Mouse (Mus musculus) kidney, embryonic 16.5 days (tissue): ENCODE results near the gene Zfp511. TPM values are rescaled to one million over a fixed set of nuclear protein-coding genes. Genes with fewer than 3 reads are reported as not detected.

Source experiments
- ATAC-seq: fragments of 200-750 bp; cut with Nextera tagmentation; 2 replicates; pipeline ENCODE4 v1.8.0; 2017; ENCODE audit warnings: moderate TSS enrichment; ENCODE audit not compliant: low FRiP score, low TSS enrichment
- H3K27ac ChIP-seq: fragments of 300-500 bp; sonication (generic); 2 replicates; pipeline ENCODE4 v1.5.1; 2014; ENCODE audit warnings: low read length
- H3K27me3 ChIP-seq: fragments of 300-500 bp; sonication (generic); 2 replicates; pipeline ENCODE4 v1.6.1; 2014; ENCODE audit warnings: low read length, control low read depth, mixed read lengths; ENCODE audit not compliant: insufficient read depth
- H3K36me3 ChIP-seq: fragments of 300-500 bp; sonication (generic); 2 replicates; pipeline ENCODE4 v1.6.1; 2014; ENCODE audit warnings: low read length, control low read depth, mixed read lengths; ENCODE audit not compliant: insufficient read depth
- H3K4me1 ChIP-seq: fragments of 300-500 bp; sonication (generic); 2 replicates; pipeline ENCODE4 v1.6.1; 2014; ENCODE audit warnings: low read length, control low read depth, mixed read lengths; ENCODE audit not compliant: insufficient read depth
- H3K4me2 ChIP-seq: fragments of 300-500 bp; sonication (generic); replicated peaks from 2 replicates; pipeline ENCODE4 v1.6.1; 2014; ENCODE audit warnings: low read depth, low read length
- H3K4me3 ChIP-seq: fragments of 300-500 bp; sonication (generic); 2 replicates; pipeline ENCODE4 v1.5.1; 2014; ENCODE audit warnings: mild to moderate bottlenecking, low read length
- H3K9ac ChIP-seq: fragments of 300-500 bp; sonication (generic); replicated peaks from 2 replicates; pipeline ENCODE4 v1.6.1; 2014; ENCODE audit warnings: low read length
- H3K9me3 ChIP-seq: fragments of 300-500 bp; sonication (generic); 2 replicates; pipeline ENCODE4 v1.6.1; 2016; ENCODE audit warnings: low read length, control low read depth
- WGBS: fragments of 180-500 bp; shearing (Covaris S2); extraction: QIAGEN DNeasy Blood & Tissue Kit; methylation state at CpG from one replicate; pipeline ENCODE4 v1.1.7; 2014; 5-methylcytosine and 5-hydroxymethylcytosine counted together
- polyA plus RNA-seq: library from polyadenylated mRNA; unstranded; fragments of >200 nt; fragmentation: Nextera tagmentation; extraction: Ambion mirVana; gene quantifications from 2 replicates; pipeline ENCODE4 v1.2.1, GENCODE M21; 2015

Gene Zfp511
- polyA plus RNA-seq, 1 experiment from 2014 or later: 38.0 TPM

DNA sequence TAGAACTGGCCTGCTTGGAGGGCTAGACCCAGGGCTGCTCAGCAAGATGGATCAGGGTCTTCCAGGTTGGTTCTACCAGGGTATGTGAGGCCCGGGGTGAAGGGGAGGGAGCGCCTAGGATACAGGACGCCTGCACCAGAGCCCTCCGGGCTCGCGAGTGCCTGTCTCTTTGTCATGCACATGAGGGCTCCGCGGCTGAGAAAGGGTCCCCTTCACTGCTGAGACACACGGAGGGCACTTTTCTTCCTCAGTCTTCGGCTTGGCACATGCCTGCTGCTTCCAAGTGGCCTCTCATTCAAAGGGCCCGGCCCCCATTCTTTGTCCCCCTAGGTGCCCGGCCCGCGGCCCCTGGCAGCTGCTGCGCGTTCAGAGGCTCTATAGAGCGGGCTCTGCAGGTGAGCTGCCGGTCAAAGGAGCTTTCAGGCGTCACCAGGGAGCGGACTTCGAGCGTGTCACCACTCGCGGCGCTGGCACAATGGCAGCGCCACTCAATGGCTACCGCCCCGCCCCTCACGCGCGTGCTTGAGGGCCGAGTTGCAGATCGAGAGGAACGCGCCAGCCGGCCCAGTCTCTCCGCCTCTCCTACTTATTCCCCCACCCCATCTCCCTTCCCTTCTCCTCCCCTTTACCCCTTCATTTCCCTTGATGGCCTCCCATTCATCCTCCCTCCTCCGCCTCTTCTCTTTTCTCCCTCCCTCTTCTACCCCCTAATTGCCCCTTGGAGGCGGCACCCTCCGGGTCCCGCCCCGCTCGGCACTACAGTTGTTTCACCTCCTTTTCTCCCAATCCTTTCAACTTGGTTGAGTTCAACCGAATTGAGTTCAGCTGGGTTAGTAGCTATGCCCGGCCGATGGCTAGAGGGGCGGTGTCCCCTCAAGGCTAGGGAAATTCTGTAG lies 25.0 kb downstream of the Zfp511 start:
- Histone ChIP-seq H3K9ac (peak overlapping the region; percentile 40), H3K36me3 (no peaks in the 10 kb centered on the region), H3K27me3 (peaks cover 78% of the 10 kb centered on the region), H3K27ac (no peak overlapping the region), H3K4me2 (peak overlapping the region; percentile 70), H3K4me1 (peaks cover 21% of the 10 kb centered on the region), H3K4me3 (peak overlapping the region; percentile 38), H3K9me3 (no peaks in the 10 kb centered on the region)
- under 1% methylated on average over 47 of the region's 47 CpGs for WGBS
- peak; percentile 13; the same call in 1 of the 2 replicates for ATAC-seq

DNA sequence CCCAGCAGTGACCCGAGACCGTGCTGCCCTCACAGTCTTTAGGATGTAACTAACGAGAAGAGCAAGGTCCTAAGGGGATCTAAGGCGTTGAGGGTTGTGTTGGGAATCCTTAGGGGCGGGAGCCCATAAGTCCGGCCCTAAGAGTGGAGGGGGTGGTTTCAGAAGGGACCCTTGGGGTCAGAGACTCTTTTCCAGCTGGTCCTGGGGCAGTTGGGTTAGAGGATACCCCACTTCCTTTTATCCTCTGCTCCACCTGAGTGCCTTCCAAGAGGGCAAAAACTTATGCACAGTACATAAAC lies 25.6 kb downstream of the Zfp511 start:
- Histone ChIP-seq H3K4me1 (peaks cover 21% of the 10 kb centered on the region), H3K27ac (no peak overlapping the region), H3K4me3 (peak overlapping the region; percentile 38), H3K36me3 (no peaks in the 10 kb centered on the region), H3K4me2 (peak overlapping the region; percentile 70), H3K9me3 (no peaks in the 10 kb centered on the region), H3K9ac (peak overlapping the region; percentile 40; the same call in 1 of the 2 replicates), H3K27me3 (peaks cover 72% of the 10 kb centered on the region)
- peak; percentile 5; the same call in 1 of the 2 replicates for ATAC-seq
- 1% methylated on average over 6 of the region's 6 CpGs for WGBS

DNA sequence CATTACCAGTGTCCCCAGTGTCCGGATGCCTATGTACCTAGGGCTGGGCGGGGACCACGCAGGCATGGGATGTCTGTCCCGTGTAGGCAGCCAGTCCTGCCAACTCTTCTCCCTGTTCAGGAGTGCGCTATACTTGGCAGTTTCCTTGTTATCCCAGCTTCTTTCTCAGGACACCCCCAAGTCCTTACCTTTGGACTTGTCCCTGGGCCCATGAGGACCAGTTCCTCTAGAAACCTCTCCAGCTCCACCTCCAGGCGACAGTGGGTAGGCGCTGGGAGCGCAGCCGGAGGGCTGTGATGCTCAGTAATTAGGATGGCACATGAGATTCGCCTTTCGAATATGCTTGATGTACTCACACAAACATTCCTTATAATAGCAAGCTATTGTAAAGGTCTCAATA lies 26.1 kb downstream of the Zfp511 start:
- peaks cover 66% of the 10 kb centered on the region for H3K27me3 ChIP-seq
- no peak overlapping the region for H3K4me2 ChIP-seq
- H3K4me1 ChIP-seq: peaks cover 21% of the 10 kb centered on the region
- peak; percentile 24 for ATAC-seq
- no peak overlapping the region for H3K9ac ChIP-seq
- WGBS: 21% methylated on average over 11 of the region's 11 CpGs
- H3K4me3 ChIP-seq: no peak overlapping the region
- H3K27ac ChIP-seq: no peak overlapping the region
- no peaks in the 10 kb centered on the region for H3K36me3 ChIP-seq
- H3K9me3 ChIP-seq: no peaks in the 10 kb centered on the region

DNA sequence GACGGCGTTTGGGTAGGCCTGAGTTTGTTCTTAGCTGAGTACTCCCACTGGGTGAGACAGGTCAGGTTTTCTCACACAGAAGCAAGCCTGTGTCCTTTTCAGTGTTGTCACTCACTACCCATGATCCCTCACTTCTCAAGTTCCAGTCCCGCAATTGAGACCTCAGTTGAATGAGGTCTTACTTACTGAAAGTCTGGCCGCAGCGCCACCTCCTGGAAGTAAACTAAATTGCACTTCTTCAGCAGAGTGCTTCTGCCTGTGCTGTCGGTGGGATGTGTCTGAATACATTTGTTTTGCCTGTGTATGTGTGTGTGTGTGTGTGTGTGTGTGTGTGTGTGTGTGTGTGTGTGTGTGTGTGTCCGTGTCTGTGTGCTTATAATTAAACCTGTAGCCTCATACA lies 26.9 kb downstream of the Zfp511 start:
- 25% methylated on average over 7 of the region's 7 CpGs for WGBS
- ATAC-seq: no peak

DNA sequence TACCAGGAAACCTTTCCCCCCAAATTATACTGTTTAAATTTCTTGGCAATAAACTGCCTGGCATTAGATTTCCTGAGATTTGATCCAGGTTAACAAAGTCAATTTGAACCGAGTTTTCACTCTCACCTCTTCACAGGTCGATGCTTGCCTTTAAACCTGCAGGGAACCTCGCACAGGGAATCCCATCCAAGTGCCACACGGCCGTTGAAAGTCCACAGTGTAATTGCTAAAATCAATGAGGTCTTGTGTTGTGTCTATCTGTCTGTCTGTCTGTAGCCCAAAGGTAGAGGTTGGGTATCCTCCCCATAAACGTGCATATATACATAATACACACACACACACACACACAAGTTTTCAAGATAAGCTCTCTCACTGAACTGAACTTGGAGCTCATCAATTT lies 31.2 kb downstream of the Zfp511 start:
- ATAC-seq: no peak
- H3K4me2 ChIP-seq: no peak overlapping the region
- H3K27me3 ChIP-seq: peaks cover 18% of the 10 kb centered on the region
- H3K9ac ChIP-seq: no peak overlapping the region
- no peaks in the 10 kb centered on the region for H3K36me3 ChIP-seq
- 64% methylated on average over 6 of the region's 6 CpGs for WGBS
- 0 out of 2 replicates have a peak, but pooled peaks cover 2% of the 10 kb centered on the region for H3K4me1 ChIP-seq
- no peak overlapping the region for H3K27ac ChIP-seq
- no peak overlapping the region for H3K4me3 ChIP-seq
- H3K9me3 ChIP-seq: no peaks in the 10 kb centered on the region

More for the DNA sequence above, 26.9 kb downstream of the Zfp511 start:
- no peak overlapping the region for H3K9ac ChIP-seq
- no peaks in the 10 kb centered on the region for H3K9me3 ChIP-seq
- H3K4me2 ChIP-seq: no peak overlapping the region
- H3K4me3 ChIP-seq: no peak overlapping the region
- no peak overlapping the region for H3K27ac ChIP-seq
- peaks cover 15% of the 10 kb centered on the region for H3K4me1 ChIP-seq
- no peaks in the 10 kb centered on the region for H3K36me3 ChIP-seq
- H3K27me3 ChIP-seq: peaks cover 59% of the 10 kb centered on the region

DNA sequence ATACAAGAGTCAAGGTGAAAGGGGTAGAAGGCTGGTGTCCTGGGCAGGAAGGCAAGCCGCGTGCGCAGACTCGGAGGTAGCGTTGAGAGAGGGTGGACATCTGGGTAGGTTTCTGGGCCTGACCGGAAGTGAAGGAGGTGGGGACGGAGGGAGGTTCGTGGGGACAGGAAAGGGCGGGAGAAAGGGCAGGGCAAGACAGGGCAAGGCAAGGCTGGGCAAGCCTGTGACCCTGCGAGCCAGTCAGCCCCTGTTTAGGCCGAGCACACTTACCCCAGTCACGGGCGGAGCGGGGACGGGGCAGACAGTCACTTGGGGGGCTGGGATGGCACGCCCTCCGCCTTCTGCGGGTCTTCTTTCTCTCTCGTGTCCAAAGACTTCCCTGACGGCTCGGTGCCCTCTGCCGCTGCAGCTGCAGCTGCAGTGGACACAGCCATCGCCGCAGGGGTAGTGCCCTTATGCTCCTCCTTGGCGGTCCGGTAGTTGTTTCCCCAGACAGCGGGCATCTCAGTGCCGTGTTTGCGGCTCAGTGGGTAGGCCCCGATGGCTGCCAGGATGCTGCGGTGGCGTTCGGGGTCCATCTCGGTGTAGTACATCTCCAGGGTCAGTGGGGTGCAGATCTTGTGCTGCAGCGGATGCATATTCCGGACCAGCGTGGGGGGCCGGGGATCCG lies 34.0 kb downstream of the Zfp511 start:
- H3K4me3 ChIP-seq: peak overlapping the region; percentile 40
- no peaks in the 10 kb centered on the region for H3K36me3 ChIP-seq
- no peak overlapping the region for H3K27ac ChIP-seq
- peak overlapping the region; percentile 56 for H3K4me2 ChIP-seq
- no peaks in the 10 kb centered on the region for H3K27me3 ChIP-seq
- no peaks in the 10 kb centered on the region for H3K9me3 ChIP-seq
- 34% methylated on average over 34 of the region's 39 CpGs for WGBS
- H3K4me1 ChIP-seq: 0 out of 2 replicates have a peak, but pooled peaks cover 2% of the 10 kb centered on the region
- ATAC-seq: peak; percentile 61; the same call in 1 of the 2 replicates
- peak overlapping the region; percentile 65 for H3K9ac ChIP-seq

DNA sequence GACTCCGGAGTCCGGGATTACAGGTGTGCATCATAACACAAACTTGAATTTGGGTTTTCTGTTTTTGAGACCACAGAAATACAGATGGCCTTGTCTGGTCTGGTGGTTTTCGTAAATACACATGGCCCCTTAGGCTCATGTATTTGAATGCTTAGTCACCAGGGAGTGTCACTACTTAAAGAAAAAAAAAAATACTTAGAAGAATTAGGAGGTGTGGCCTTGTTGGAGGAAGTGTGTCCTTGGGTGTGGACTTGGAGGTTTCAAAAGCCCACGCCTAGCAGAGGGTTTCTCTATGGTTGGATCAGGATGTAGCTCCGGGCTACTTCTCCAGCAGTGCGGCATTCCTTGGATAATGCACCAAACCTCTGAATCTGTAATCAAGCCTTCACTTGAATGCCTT lies 41.5 kb downstream of the Zfp511 start:
- Histone ChIP-seq H3K9ac (no peak overlapping the region), H3K4me2 (no peak overlapping the region), H3K4me1 (peaks cover 4% of the 10 kb centered on the region; the same call in 1 of the 2 replicates), H3K36me3 (no peaks in the 10 kb centered on the region), H3K9me3 (no peaks in the 10 kb centered on the region), H3K4me3 (no peak overlapping the region), H3K27ac (no peak overlapping the region), H3K27me3 (peaks cover 37% of the 10 kb centered on the region)
- WGBS: 77% methylated on average over 6 of the region's 6 CpGs
- no peak for ATAC-seq

DNA sequence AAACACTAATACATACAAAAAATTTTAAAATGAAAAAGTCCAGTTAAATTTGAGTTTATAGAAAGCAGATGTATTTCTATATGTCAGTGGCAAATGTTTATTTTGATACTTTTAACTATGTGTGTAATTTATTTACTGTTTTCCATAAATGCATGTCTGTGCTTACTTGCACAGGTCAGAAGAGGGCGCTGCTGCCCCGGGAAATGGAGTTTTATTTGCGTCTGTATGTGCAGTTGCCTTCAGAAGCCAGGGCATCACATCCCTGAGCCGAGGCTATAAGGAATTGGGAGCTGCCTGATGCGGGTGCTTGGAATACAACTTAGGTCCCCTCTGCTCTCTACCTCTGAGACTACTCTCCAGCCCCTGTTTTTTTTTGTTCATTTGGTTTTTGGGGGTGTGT lies 42.5 kb downstream of the Zfp511 start:
- no peak overlapping the region for H3K27ac ChIP-seq
- H3K9me3 ChIP-seq: no peaks in the 10 kb centered on the region
- 6% methylated on average over 5 of the region's 5 CpGs for WGBS
- H3K27me3 ChIP-seq: peaks cover 37% of the 10 kb centered on the region
- H3K36me3 ChIP-seq: no peaks in the 10 kb centered on the region
- H3K4me2 ChIP-seq: no peak overlapping the region
- H3K4me1 ChIP-seq: peaks cover 4% of the 10 kb centered on the region; the same call in 1 of the 2 replicates
- H3K4me3 ChIP-seq: no peak overlapping the region
- no peak overlapping the region for H3K9ac ChIP-seq
- no peak for ATAC-seq

DNA sequence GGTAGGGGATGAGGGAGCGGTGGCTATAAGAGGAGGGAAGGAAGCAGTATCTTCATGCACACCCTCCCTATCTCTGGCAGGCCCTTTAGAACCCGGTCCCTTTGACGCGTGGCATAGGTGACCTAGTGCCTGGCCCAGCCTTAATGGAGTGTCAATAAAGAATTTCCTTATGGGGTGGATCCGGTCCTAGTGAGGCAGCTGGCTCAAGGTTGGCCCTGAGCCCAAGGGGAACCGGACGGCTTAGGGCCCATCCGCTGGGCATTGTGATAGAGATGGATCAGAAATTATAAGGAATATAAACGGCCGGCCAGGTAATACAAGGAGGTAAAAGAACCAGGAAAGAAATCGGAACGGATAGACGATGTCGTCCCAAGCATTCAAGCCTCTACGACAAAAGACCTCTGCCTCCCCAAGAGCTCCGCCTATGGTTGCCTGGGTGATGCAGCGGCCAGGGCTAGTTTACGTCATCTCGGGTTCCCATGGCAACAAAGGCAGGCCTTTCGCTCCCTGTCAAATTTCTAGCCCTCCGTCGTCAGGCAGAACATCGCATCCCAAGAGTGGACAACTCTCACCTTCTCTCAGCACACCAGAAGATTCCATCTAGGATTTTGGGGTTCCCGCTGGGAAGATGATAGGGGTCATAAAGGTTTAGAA lies 44.4 kb downstream of the Zfp511 start:
- Histone ChIP-seq H3K36me3 (no peaks in the 10 kb centered on the region), H3K27ac (no peak overlapping the region), H3K4me1 (peaks cover 4% of the 10 kb centered on the region; the same call in 1 of the 2 replicates), H3K9ac (no peak overlapping the region), H3K9me3 (no peaks in the 10 kb centered on the region), H3K27me3 (peaks cover 37% of the 10 kb centered on the region), H3K4me3 (peak overlapping the region; percentile 27; the same call in 1 of the 2 replicates), H3K4me2 (peak overlapping the region; percentile 40)
- peak; percentile 46; the same call in 1 of the 2 replicates for ATAC-seq
- 4% methylated on average over 24 of the region's 24 CpGs for WGBS
